Mouse (Mus musculus): Measurements from ENCODE around the gene Lrrc15. TPM values are rescaled to one million over a fixed set of nuclear protein-coding genes. Genes with fewer than 3 reads are reported as not detected.

Gene Lrrc15
- total RNA-seq, 2 experiments from 2014 or later: 0.08 to 0.20 TPM

- peak in 1 of 2 experiments; percentile 24 for DNase-seq
These were observed 7.3 kb downstream of the Lrrc15 start for GRCm38 (mm10) chr16:30275558-30276340.

GRCm38 (mm10) chr16:30273065-30273464 lies 10.0 kb downstream of the Lrrc15 start:
- DNase-seq: no peak

- no peak for DNase-seq
These were observed 11.0 kb downstream of the Lrrc15 start for GRCm38 (mm10) chr16:30271941-30272595.

DNA sequence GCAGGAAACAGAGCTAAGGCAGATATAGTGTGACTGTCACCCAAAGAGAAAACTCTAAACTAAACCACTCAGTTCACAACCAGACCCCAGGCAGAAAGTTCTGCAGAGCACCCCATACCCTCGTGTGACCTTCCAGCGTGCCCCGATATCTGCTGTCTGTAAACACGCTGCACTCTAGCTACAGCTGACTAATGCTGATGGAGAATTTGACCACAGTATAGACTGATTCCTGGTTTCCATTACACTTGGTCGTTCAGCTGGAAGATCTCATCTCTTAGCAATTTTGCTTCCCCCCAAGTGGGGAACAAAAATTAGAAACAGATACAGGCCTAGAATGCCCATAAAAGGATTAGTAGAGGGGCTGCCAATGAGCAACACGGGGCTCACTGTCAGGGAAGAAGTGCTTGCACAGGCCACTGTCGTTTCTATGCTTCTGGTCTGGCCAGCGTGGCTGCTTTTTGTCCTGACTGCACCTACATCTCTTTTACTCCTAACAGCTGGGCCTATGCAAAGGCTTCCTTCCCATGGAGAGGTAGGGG lies 11.8 kb downstream of the Lrrc15 start:
- DNase-seq: no peak

DNA sequence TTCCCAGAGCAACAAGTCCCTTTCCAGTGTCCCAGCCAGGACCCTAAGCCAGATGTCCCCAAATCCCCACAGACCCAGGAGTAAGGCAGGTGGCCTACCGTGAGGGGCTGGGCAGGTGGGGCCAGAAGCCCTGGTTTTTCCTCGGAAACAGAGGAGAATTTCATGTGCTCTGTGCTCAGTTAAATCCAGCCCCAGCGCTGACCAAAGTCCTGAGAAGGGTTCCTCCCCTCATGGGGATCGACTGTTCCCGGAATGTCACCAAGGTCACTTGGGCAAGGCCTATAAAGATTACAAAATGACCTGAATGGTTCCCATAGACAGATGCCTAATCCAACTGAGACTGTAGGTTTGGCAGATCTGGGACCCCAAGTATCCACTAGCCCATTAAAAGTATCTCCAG lies 15.7 kb downstream of the Lrrc15 start, which contains the start of gene Cpn2:
Cpn2 (minus strand) TSS at position 141 of the 400 bp plus-strand sequence.
- no peak for DNase-seq

GRCm38 (mm10) chr16:30266561-30266960 lies 16.5 kb downstream of the Lrrc15 start:
- DNase-seq: no peak

GRCm38 (mm10) chr16:30265611-30266010 lies 17.4 kb downstream of the Lrrc15 start:
- no peak for DNase-seq

- no peak for DNase-seq
These were observed 19.9 kb downstream of the Lrrc15 start for GRCm38 (mm10) chr16:30263156-30263555.

- peak; percentile 52 to 87 for DNase-seq
These were observed 20.4 kb downstream of the Lrrc15 start for GRCm38 (mm10) chr16:30262664-30263063.

DNA sequence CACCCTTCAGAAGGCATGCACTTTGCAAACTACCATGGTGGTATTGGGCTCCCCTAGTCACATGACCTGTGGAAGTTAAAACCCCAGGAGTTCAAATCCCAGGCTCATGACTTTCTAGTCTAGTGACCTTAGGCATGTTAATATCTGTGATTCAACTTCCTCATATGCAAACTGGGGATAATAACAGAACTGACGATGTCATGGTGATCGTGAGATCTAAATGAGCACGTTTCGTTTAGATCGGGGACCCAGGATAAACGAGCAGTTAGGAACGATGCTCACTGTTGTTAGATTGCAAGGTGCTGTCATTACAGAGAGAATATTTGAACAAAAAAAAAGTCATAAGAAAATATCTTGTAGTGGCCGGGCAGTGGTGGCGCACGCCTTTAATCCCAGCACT lies 20.9 kb downstream of the Lrrc15 start:
- no peak for DNase-seq

- DNase-seq: peak in 1 of 2 experiments; percentile 47
These were observed 21.7 kb downstream of the Lrrc15 start for GRCm38 (mm10) chr16:30261341-30261740.

DNA sequence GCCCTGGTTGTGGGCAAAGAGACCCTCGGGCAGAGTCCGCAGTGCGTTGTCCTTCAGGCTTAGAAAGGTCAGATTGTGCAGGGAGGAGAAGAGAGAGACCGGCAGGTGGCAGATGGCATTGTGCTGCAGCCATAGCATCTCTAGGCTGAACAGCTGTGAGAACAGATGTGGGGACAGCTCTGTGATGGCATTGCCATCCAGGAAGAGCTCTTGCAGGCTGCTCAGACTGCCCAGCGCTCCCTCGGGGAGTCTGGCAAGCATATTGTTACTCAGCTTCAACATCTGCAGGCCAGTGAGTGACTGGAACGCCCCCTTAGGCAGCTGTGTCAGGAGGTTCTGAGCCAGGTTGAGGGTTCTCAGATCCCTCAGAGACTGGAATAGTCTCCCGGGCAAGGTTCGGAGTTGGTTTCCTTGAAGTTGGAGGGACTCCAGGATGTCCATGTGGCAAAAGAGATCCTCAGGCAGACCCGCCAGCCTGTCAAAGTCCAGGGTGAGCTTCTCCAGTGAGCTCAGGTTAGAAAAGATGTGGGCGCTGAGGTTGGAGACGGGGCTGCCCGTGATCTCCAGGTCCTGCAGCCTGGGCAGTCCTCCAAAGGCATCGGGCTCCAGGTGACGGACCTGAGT lies 22.9 kb downstream of the Lrrc15 start:
- DNase-seq: peak in 1 of 2 experiments; percentile 22

DNA sequence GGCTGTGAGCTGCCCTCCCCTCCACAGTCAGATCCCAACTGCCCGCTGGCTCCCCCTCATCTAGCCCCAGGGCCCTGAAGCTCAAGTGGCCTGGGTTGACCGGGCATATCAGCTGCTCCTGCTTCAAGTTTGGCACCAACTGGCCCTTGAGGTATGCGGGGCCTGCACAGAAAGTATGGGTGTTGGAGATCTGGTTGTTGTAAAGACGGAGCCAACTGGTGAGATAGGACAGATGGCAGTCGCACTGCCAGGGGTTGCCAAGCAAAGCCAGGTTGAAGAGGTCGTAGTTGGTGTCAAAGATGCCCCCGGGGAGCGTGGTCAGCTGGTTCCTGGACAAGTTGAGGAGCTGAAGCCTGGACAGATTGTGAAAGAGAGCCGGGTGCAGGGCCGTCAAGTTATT lies 23.6 kb downstream of the Lrrc15 start:
- peak in 1 of 2 experiments; percentile 72 for DNase-seq

- DNase-seq: no peak
These were observed 24.6 kb downstream of the Lrrc15 start for GRCm38 (mm10) chr16:30258441-30258840.

GRCm38 (mm10) chr16:30257718-30258117 lies 25.3 kb downstream of the Lrrc15 start:
- DNase-seq: no peak

- DNase-seq: no peak
These were observed 28.0 kb downstream of the Lrrc15 start for GRCm38 (mm10) chr16:30255061-30255460.

DNA sequence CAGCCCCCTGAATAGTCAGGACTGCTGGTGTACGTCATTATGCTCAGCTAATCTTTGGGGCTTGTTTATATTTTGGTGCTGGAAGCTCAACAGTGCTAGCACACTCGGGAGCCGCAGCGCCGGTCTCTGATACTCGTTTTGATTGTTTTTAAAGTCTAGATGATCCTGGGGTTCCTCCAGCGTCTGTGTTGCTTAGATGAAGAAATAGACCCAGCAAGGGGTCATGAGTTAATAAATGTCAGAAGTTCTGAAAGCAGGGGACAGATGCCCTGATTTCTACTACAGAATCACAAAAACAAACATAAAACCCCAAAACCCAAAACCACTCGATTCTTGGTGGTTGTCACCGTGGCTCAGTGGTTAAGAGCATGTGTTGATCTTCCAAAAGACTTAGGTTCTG lies 29.2 kb downstream of the Lrrc15 start:
- DNase-seq: no peak

DNA sequence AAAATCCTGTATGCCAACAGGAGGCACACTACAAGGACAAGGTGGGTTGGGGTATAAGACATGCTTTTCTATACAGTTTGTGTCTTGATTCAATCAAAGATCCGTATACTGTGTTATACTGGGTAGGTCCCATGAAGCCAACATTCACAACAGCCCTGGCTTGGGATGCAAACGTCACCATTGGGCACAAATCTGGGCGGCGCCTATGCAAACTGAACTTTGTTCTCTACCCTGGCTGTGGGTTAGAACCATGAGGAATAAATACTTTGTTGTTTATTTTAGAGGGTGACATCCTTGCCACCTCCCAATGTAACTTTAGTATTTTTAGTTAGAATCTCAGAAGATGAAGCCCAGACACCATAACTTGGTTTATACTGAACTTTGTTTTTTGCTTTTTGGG lies 29.7 kb downstream of the Lrrc15 start:
- DNase-seq: no peak

DNA sequence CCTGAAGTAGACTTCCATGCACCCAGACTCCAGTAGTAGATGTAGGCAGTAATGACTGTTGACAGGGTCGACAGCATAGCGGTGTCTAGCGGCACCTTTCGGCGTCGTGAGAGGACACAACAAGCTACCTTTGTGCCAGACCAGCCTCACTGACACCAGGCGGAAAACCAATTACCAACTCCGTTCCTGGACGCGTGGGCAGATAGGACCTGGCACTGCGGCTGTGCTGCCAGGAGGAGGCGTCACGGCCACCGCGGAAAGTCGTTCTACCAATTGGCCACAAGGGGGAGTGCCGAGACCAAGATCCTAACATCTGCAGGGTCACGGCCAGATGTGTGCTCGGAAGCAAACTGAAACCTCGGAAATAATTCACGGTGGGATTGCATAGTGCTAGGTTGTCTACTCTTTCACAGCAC lies 31.0 kb downstream of the Lrrc15 start:
- DNase-seq: peak; percentile 84 to 88

- no peak for DNase-seq
These were observed 38.9 kb downstream of the Lrrc15 start for GRCm38 (mm10) chr16:30244037-30244700.

GRCm38 (mm10) chr16:30241623-30242022 lies 41.4 kb downstream of the Lrrc15 start:
- no peak for DNase-seq

DNA sequence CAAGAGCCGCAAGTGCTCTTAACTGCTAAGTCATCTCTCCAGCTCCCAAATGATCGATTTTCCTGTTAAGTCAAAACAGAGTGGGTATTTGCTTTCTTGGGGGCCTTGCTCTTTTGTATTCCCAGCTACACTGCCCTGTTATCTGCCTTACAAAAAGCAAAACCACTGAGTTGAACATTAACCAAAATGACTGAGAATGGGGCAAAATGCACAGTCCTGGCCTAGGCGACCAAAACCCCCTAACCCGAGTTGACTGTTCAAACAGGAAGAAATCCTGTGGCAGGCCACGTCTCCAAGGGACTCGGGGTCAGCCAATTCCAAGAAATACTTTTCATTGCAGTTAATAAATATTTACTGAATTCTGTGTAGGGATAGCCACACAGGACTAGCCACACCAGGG lies 44.3 kb downstream of the Lrrc15 start:
- DNase-seq: no peak
